Mouse (Mus musculus): Measurements from ENCODE around the gene Tex14. TPM values are rescaled to one million over a fixed set of nuclear protein-coding genes. Genes with fewer than 3 reads are reported as not detected.
"Not testable (repeated sequence)": the region's sequence is repeated elsewhere in the genome, so short reads cannot be mapped to it uniquely, and the experiment has no call there.

The Tex14 gene
- total and polyA plus RNA-seq, 2 experiments from 2014 or later = 0.73 to 3.4 TPM

GRCm38 (mm10) chr11:87444735-87445428 lies 40.0 kb downstream of the Tex14 start:
- no peaks in the 10 kb centered on the region for H3K27me3 ChIP-seq (ENCODE audit: insufficient read depth, low read length)
- no peak overlapping the region for H3K4me3 ChIP-seq (ENCODE audit: low read length)
- 9% methylated on average over 16 of the region's 16 CpGs for WGBS
- H3K9me3 ChIP-seq (ENCODE audit: low read length) = no peaks in the 10 kb centered on the region
- H3K27ac ChIP-seq = no peak overlapping the region; the same call in 1 of the 2 replicates
- no peak for TF ChIP-seq CTCF (IDR thresholded peaks at IDR 0.05; ENCODE audit: low read depth)
- DNase-seq (ENCODE audit: low spot score) (no peak), ATAC-seq (no peak)
- H3K9ac ChIP-seq (replicated peaks; ENCODE audit: low read length) = no peak overlapping the region
- no peak overlapping the region for H3K4me2 ChIP-seq (ENCODE audit: low read depth, low read length)
- no peaks in the 10 kb centered on the region for H3K4me1 ChIP-seq (ENCODE audit: insufficient read depth, low read length)
- H3K36me3 ChIP-seq (ENCODE audit: insufficient read depth, low read length) = no peaks in the 10 kb centered on the region

- H3K4me1 ChIP-seq (ENCODE audit: insufficient read depth, low read length); H3K27me3 ChIP-seq (ENCODE audit: insufficient read depth, low read length); H3K9ac ChIP-seq (replicated peaks; ENCODE audit: low read length); H3K9me3 ChIP-seq (ENCODE audit: low read length); H3K4me3 ChIP-seq (ENCODE audit: low read length); H3K4me2 ChIP-seq (ENCODE audit: low read depth, low read length); ATAC-seq; H3K36me3 ChIP-seq (ENCODE audit: insufficient read depth, low read length); H3K27ac ChIP-seq; DNase-seq (ENCODE audit: low spot score): not testable (repeated sequence)
- 83% methylated on average over 2 of the region's 4 CpGs for WGBS
Measured at GRCm38 (mm10) chr11:87445593-87445992, 40.7 kb downstream of the Tex14 start.

GRCm38 (mm10) chr11:87446159-87446558 lies 41.3 kb downstream of the Tex14 start:
- Histone ChIP-seq H3K4me2 (ENCODE audit: low read depth, low read length) (no peak overlapping the region), H3K4me3 (ENCODE audit: low read length) (no peak overlapping the region), H3K27ac (no peak overlapping the region), H3K9ac (replicated peaks; ENCODE audit: low read length) (no peak overlapping the region), H3K9me3 (ENCODE audit: low read length) (no peaks in the 10 kb centered on the region), H3K4me1 (ENCODE audit: insufficient read depth, low read length) (no peaks in the 10 kb centered on the region), H3K27me3 (ENCODE audit: insufficient read depth, low read length) (no peaks in the 10 kb centered on the region), H3K36me3 (ENCODE audit: insufficient read depth, low read length) (no peaks in the 10 kb centered on the region)
- whole genome bisulfite sequencing = 95% methylated on average over 3 of the region's 3 CpGs
- ATAC-seq (no peak), DNase-seq (ENCODE audit: low spot score) (no peak)
- no peak for TF ChIP-seq CTCF (IDR thresholded peaks at IDR 0.05; ENCODE audit: low read depth)

GRCm38 (mm10) chr11:87447429-87447828 lies 42.6 kb downstream of the Tex14 start:
- H3K4me1 ChIP-seq (ENCODE audit: insufficient read depth, low read length) = no peaks in the 10 kb centered on the region
- 0 out of 2 replicates have a peak, but pooled peaks have one; percentile 3 for TF ChIP-seq CTCF (IDR thresholded peaks at IDR 0.05; ENCODE audit: low read depth)
- no peaks in the 10 kb centered on the region for H3K27me3 ChIP-seq (ENCODE audit: insufficient read depth, low read length)
- no peaks in the 10 kb centered on the region for H3K9me3 ChIP-seq (ENCODE audit: low read length)
- no peaks in the 10 kb centered on the region for H3K36me3 ChIP-seq (ENCODE audit: insufficient read depth, low read length)
- H3K9ac ChIP-seq (replicated peaks; ENCODE audit: low read length) = no peak overlapping the region
- ATAC-seq (no peak), DNase-seq (ENCODE audit: low spot score) (no peak)
- H3K4me3 ChIP-seq (ENCODE audit: low read length) = no peak overlapping the region
- H3K27ac ChIP-seq = no peak overlapping the region
- peak overlapping the region; percentile 53; the same call in 1 of the 2 replicates for H3K4me2 ChIP-seq (ENCODE audit: low read depth, low read length)

- WGBS = under 1% methylated on average over 30 of the region's 34 CpGs
- Histone ChIP-seq H3K4me3 (ENCODE audit: low read length) (peak overlapping the region; percentile 30), H3K4me2 (ENCODE audit: low read depth, low read length) (peak overlapping the region; percentile 53), H3K27ac (peak overlapping the region; percentile 74), H3K9ac (replicated peaks; ENCODE audit: low read length) (peak overlapping the region; percentile 38)
- DNase-seq (ENCODE audit: low spot score) (peak; percentile 76), ATAC-seq (peak; percentile 96)
- not testable (repeated sequence) for H3K36me3 ChIP-seq (ENCODE audit: insufficient read depth, low read length); H3K4me1 ChIP-seq (ENCODE audit: insufficient read depth, low read length); H3K9me3 ChIP-seq (ENCODE audit: low read length); H3K27me3 ChIP-seq (ENCODE audit: insufficient read depth, low read length)
Measured at GRCm38 (mm10) chr11:87448081-87448475, 43.2 kb downstream of the Tex14 start.

GRCm38 (mm10) chr11:87448476-87449199 lies 43.8 kb downstream of the Tex14 start:
- not testable (repeated sequence) for H3K36me3 ChIP-seq (ENCODE audit: insufficient read depth, low read length); H3K27me3 ChIP-seq (ENCODE audit: insufficient read depth, low read length); H3K9me3 ChIP-seq (ENCODE audit: low read length); H3K4me1 ChIP-seq (ENCODE audit: insufficient read depth, low read length); H3K4me3 ChIP-seq (ENCODE audit: low read length)
- under 1% methylated on average over 6 of the region's 32 CpGs for WGBS
- Histone ChIP-seq H3K9ac (replicated peaks; ENCODE audit: low read length) (peak overlapping the region; percentile 38; the same call in 1 of the 2 replicates), H3K4me2 (ENCODE audit: low read depth, low read length) (peak overlapping the region; percentile 53; the same call in 1 of the 2 replicates), H3K27ac (peak overlapping the region; percentile 74; the same call in 1 of the 2 replicates)
- ATAC-seq (peak; percentile 97), DNase-seq (ENCODE audit: low spot score) (peak; percentile 76)

GRCm38 (mm10) chr11:87449200-87449547 lies 44.3 kb downstream of the Tex14 start:
- Histone ChIP-seq H3K27ac (no peak overlapping the region), H3K36me3 (ENCODE audit: insufficient read depth, low read length) (no peaks in the 10 kb centered on the region), H3K27me3 (ENCODE audit: insufficient read depth, low read length) (no peaks in the 10 kb centered on the region), H3K9ac (replicated peaks; ENCODE audit: low read length) (no peak overlapping the region), H3K4me1 (ENCODE audit: insufficient read depth, low read length) (no peaks in the 10 kb centered on the region), H3K4me2 (ENCODE audit: low read depth, low read length) (no peak overlapping the region), H3K4me3 (ENCODE audit: low read length) (no peak overlapping the region), H3K9me3 (ENCODE audit: low read length) (no peaks in the 10 kb centered on the region)
- TF ChIP-seq CTCF (IDR thresholded peaks at IDR 0.05; ENCODE audit: low read depth) = no peak
- 12% methylated on average over 3 of the region's 3 CpGs for WGBS
- DNase-seq (ENCODE audit: low spot score) (no peak), ATAC-seq (no peak)

- ATAC-seq = not testable (repeated sequence)
Measured at GRCm38 (mm10) chr11:87449847-87450246, 45.0 kb downstream of the Tex14 start.

GRCm38 (mm10) chr11:87452779-87453178 lies 47.9 kb downstream of the Tex14 start:
- not testable (repeated sequence) for H3K27me3 ChIP-seq (ENCODE audit: insufficient read depth, low read length); H3K9ac ChIP-seq (replicated peaks; ENCODE audit: low read length); ATAC-seq; H3K9me3 ChIP-seq (ENCODE audit: low read length); H3K4me1 ChIP-seq (ENCODE audit: insufficient read depth, low read length); DNase-seq (ENCODE audit: low spot score); H3K4me2 ChIP-seq (ENCODE audit: low read depth, low read length); H3K27ac ChIP-seq; H3K4me3 ChIP-seq (ENCODE audit: low read length); H3K36me3 ChIP-seq (ENCODE audit: insufficient read depth, low read length)
- 71% methylated on average over 6 of the region's 8 CpGs for WGBS

More at GRCm38 (mm10) chr11:87449847-87450246, 45.0 kb downstream of the Tex14 start:
- not testable (repeated sequence) for H3K4me1 ChIP-seq (ENCODE audit: insufficient read depth, low read length); DNase-seq (ENCODE audit: low spot score); H3K27me3 ChIP-seq (ENCODE audit: insufficient read depth, low read length); H3K36me3 ChIP-seq (ENCODE audit: insufficient read depth, low read length); H3K27ac ChIP-seq; H3K9ac ChIP-seq (replicated peaks; ENCODE audit: low read length); H3K4me3 ChIP-seq (ENCODE audit: low read length); H3K4me2 ChIP-seq (ENCODE audit: low read depth, low read length); H3K9me3 ChIP-seq (ENCODE audit: low read length)
- 51% methylated on average over 5 of the region's 5 CpGs for WGBS

Data from hindbrain, postnatal 0 days (tissue).